In genomic region chr7:98962074-98962473, GRCm38 (mm10) we compare ENCODE assay signal across 10 mouse cellular contexts.
DNase-seq lines count a peak whose midpoint lies in the region; ATAC-seq and TF ChIP-seq lines count a peak whose summit lies in the region.
"Had no signal": no experiment of that assay in that cellular context is flagged by ENCODE, and none has a peak within 500 bp of the region (broad histone marks: within the 10 kb centered on the region; RNA-seq: fewer than 3 reads in every experiment).

No protein-coding gene starts in this region.

- no peaks in the 10 kb centered on the region for H3K27me3 ChIP-seq in midbrain, embryonic 16.5 days (ENCODE audit: control insufficient read depth, insufficient read depth, low read depth, low read length)
- H3K27me3 ChIP-seq in midbrain, postnatal 0 days (ENCODE audit: insufficient read depth, low read length) = no peaks in the 10 kb centered on the region
- H3K27me3 ChIP-seq in intestine, embryonic 16.5 days (replicated peaks; ENCODE audit: control insufficient read depth, insufficient read depth, low read length) = no peaks in the 10 kb centered on the region
- H3K27me3 ChIP-seq: embryonic facial prominence, embryonic 15.5 days; neural tube, embryonic 12.5 days had no signal

- H3K36me3 ChIP-seq in midbrain, embryonic 16.5 days (ENCODE audit: control insufficient read depth, insufficient read depth, low read length) = no peaks in the 10 kb centered on the region
- no peaks in the 10 kb centered on the region for H3K36me3 ChIP-seq in midbrain, postnatal 0 days (ENCODE audit: insufficient read depth, low read length)
- no peaks in the 10 kb centered on the region for H3K36me3 ChIP-seq in intestine, embryonic 16.5 days (ENCODE audit: control insufficient read depth, insufficient read depth, low read length)
- H3K36me3 ChIP-seq: embryonic facial prominence, embryonic 15.5 days; limb, embryonic 15.5 days; neural tube, embryonic 12.5 days had no signal

- peak; percentile 47; the same call in 1 of the 2 replicates for ATAC-seq in midbrain, embryonic 16.5 days
- ATAC-seq in midbrain, postnatal 0 days (ENCODE audit: low FRiP score) = no peak
- ATAC-seq in intestine, embryonic 16.5 days = peak; percentile 84

- H3K9ac ChIP-seq in midbrain, embryonic 16.5 days (ENCODE audit: low read depth, low read length) = no peak overlapping the region
- H3K9ac ChIP-seq in midbrain, postnatal 0 days (replicated peaks; ENCODE audit: low read length, poor library complexity, severe bottlenecking) = no peak overlapping the region
- no peak overlapping the region for H3K9ac ChIP-seq in intestine, embryonic 16.5 days (ENCODE audit: low read depth, low read length)
- H3K9ac ChIP-seq: embryonic facial prominence, embryonic 15.5 days; limb, embryonic 15.5 days; neural tube, embryonic 12.5 days had no signal

- no peaks in the 10 kb centered on the region; the same call in 1 of the 2 replicates for H3K4me1 ChIP-seq in midbrain, embryonic 16.5 days (ENCODE audit: control insufficient read depth, insufficient read depth, low read length)
- no peaks in the 10 kb centered on the region for H3K4me1 ChIP-seq in midbrain, postnatal 0 days (ENCODE audit: insufficient read depth, low read length)
- peaks cover 27% of the 10 kb centered on the region for H3K4me1 ChIP-seq in intestine, embryonic 16.5 days (ENCODE audit: control insufficient read depth, insufficient read depth, low read length)

- H3K9me3 ChIP-seq in midbrain, embryonic 16.5 days (replicated peaks; ENCODE audit: control insufficient read depth, low read length, poor library complexity, severe bottlenecking) = no peaks in the 10 kb centered on the region
- H3K9me3 ChIP-seq in midbrain, postnatal 0 days (ENCODE audit: low read length) = no peaks in the 10 kb centered on the region
- H3K9me3 ChIP-seq in intestine, embryonic 16.5 days (ENCODE audit: control insufficient read depth, low read length) = no peaks in the 10 kb centered on the region
- H3K9me3 ChIP-seq: embryonic facial prominence, embryonic 15.5 days; limb, embryonic 15.5 days; neural tube, embryonic 12.5 days had no signal

- WGBS in midbrain, embryonic 16.5 days = 85% methylated on average over 11 of the region's 11 CpGs
- WGBS in midbrain, postnatal 0 days = 82% methylated on average over 11 of the region's 11 CpGs
- WGBS in intestine, embryonic 16.5 days = 61% methylated on average over 11 of the region's 11 CpGs

- H3K4me2 ChIP-seq in midbrain, embryonic 16.5 days (ENCODE audit: low read length) = no peak overlapping the region
- H3K4me2 ChIP-seq in midbrain, postnatal 0 days (ENCODE audit: low read depth, low read length, poor library complexity, severe bottlenecking) = no peak overlapping the region
- peak overlapping the region; percentile 33 for H3K4me2 ChIP-seq in intestine, embryonic 16.5 days (ENCODE audit: low read depth, low read length)
- H3K4me2 ChIP-seq: embryonic facial prominence, embryonic 15.5 days; limb, embryonic 15.5 days; neural tube, embryonic 12.5 days had no signal

- H3K4me3 ChIP-seq in midbrain, embryonic 16.5 days (ENCODE audit: low read depth, low read length) = no peak overlapping the region
- no peak overlapping the region for H3K4me3 ChIP-seq in midbrain, postnatal 0 days (ENCODE audit: low read depth, low read length)
- H3K4me3 ChIP-seq in intestine, embryonic 16.5 days (ENCODE audit: low read length) = no peak overlapping the region; the same call in 1 of the 2 replicates
- H3K4me3 ChIP-seq: embryonic facial prominence, embryonic 15.5 days; limb, embryonic 15.5 days; neural tube, embryonic 12.5 days had no signal

- no peak for TF ChIP-seq CTCF in midbrain, postnatal 0 days (IDR thresholded peaks at IDR 0.05)

- no peak for DNase-seq in midbrain, postnatal 0 days (ENCODE audit: low spot score)
- peak; percentile 29 for DNase-seq in NIH3T3 (ENCODE audit: low read depth)
- no peak for DNase-seq in right cerebral cortex, adult 18-20 months
- no peak for DNase-seq in spleen, postnatal 36 days (ENCODE audit: low spot score in 2 of 2)
- no peak for DNase-seq in lung, postnatal 36 days

- H3K27ac ChIP-seq in midbrain, embryonic 16.5 days (ENCODE audit: low read length) = no peak overlapping the region
- no peak overlapping the region for H3K27ac ChIP-seq in midbrain, postnatal 0 days (ENCODE audit: low read depth, low read length)
- no peak overlapping the region for H3K27ac ChIP-seq in intestine, embryonic 16.5 days (ENCODE audit: low read length)
- H3K27ac ChIP-seq: embryonic facial prominence, embryonic 15.5 days; limb, embryonic 15.5 days; neural tube, embryonic 12.5 days had no signal
